Mouse (Mus musculus) cerebellum, adult 2 months (tissue): Measurements from ENCODE around the gene Usp48.

Source experiments
- CTCF ChIP-seq: fragments of 200-500 bp; IDR thresholded peaks from 2 replicates; pipeline ENCODE4 v1.5.1; 2011; ENCODE audit warnings: low read depth, mild to moderate bottlenecking, control low read depth, low read length, moderate library complexity, borderline replicate concordance; ENCODE audit not compliant: insufficient read depth
- POLR2A ChIP-seq: fragments of 200-500 bp; IDR thresholded peaks from 2 replicates; pipeline ENCODE4 v1.6.1; 2011; ENCODE audit warnings: low read length, control low read depth, borderline replicate concordance; ENCODE audit not compliant: insufficient read depth

DNA sequence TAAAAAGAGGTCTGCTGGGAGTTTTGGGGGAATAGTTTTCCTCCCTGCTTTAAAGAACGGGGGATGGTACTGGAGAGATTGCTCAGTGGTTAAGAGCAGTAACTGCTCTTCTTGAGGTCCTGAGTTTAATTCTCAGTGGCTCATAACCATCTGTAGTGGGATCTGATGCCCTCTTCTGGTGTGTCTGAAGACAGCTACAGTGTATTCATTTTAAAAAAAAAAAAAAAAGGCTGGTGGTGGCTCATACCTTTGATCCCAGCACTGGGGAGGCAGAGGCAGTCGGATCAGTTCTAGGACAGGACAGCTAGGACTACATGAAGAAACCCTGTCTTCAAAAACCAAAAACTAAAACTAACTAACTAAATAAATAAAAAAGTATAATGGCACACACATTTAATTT is 13.3 kb upstream of the Usp48 start:
- TF ChIP-seq CTCF (no peak), POLR2A (no peak)
